Mouse (Mus musculus): ENCODE data around the gene Hexim1.

Hexim1 gene

GRCm38 (mm10) chr11:103118866-103119265 lies 2.8 kb downstream of the Hexim1 start:
- DNase-seq = peak in 1 of 2 experiments; percentile 17

DNA sequence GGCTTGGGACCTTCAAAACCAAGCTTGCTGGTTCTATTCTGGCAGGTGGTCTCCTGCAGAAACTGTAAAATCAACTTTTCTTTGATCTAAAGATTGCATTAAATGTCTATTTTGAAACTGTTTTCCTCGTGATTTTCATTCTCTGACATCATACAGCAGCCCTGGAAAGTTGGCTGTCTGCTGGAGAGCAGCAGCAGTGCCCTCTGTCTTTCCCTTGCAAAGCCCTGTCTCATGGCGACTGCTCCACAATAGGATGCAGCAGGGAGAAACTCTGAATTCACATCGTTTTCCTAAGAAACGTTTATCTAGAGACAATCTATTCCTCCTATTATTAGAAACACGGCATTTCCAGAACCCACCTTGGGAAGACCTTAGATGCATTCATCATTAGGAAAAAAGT lies 3.6 kb downstream of the Hexim1 start:
- peak in 1 of 2 experiments; percentile 32 for DNase-seq

DNA sequence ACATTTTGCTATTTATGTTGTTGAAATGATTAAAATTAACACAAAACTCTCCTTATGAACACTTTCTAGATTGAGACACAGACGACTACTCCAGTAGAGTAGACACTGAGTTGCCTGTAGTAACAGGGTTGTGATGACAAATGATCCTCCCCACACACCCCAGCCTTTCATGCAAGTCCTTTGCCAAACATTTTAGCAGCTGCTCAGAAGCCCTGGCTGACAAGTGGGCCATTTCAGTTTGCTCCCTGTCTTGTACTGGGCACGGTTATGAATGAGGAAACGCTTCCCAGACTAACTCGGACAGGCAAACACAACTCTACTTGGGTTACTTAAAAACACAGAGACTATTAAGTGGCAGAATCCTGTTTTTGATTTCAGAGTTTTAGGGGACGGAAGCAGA lies 4.3 kb downstream of the Hexim1 start:
- peak in 1 of 2 experiments; percentile 6 for DNase-seq

DNA sequence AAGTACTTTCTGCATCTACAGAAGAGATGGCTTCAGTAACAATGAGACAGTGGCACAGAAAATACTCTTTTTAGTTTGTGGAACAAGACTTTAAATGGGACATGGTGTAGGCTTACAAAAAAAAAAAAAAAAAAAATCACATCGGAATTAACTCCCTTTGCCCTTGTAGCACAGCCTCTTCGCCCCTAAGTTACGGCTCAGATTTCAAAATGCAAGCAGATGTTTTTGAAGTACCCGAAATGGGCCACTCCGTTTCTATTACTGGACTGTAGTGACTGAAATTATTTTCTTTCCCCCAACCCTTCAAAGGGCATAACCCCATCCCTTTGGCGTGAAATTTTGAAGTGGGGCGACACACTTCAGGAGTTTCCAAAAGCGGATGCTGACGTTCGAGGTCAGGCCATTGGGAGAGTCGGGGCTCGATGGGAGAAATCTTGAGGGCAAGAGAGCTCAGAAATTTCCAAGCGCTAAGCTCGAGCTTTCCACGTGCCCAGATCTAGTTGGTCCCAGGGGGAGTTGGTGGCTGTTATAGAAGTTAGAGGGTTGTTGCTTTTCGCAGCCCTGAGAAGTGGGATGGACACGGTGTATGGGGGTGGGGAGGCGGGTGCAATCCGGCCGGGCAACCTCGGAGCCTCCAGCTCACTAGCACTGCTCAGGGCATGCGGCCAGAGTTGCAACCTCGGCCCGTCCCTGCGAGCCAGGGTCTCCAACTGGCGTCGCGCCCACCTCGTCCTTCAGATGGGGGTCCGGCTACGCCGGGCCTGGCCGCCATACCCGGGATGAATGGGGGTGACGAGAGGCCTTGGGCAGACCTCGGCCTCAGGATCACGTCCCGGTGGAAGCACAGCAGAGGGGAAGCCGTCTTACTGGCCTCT lies 15.9 kb downstream of the Hexim1 start, which contains the start of gene Hexim2:
Hexim2 (plus strand) TSS at position 729 of the 875 bp plus-strand sequence.
- DNase-seq = peak; percentile 85 to 90

DNA sequence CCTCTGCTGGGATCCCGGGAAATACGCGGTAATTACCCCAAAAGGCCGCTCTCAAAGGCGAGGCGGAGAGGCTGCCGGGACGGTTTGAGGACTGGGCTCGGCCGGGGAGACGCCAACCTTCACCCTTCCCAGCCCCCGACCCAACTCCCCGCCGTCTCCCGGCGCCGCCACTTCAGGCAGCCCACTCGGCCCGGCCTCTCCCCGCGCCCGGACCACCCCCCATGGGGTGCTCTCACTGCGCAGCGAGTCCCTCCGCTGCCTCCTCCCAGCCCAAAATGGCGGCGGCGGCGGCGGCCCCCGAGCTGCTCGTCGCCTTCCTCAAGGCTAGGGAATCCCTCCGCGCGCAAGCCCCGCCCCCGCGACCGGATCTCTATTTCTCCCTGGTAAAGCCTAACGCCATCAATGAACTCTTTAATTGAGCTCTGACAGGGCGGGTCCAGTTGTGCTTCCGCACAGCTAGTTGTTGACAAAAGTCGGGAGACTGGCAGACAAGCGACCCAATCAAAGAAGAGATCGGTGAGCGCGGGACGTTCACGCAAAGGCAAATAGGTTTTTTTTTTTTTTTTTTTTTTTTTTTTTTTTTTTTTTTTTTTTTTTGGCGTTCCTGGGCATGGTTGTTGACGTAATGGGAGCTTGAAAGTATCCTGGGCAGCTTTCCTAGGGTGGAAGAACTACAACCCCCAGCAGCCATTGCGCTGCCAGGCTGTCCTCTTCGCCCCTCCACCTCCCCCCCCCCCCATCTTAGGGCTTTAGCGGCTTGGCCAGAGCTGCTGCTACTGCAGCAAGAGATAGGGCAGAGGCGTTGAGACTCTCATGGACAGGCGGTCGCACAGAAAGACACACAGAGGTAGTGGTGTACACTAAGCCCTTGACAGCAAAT lies 16.8 kb downstream of the Hexim1 start:
- DNase-seq = peak; percentile 100

DNA sequence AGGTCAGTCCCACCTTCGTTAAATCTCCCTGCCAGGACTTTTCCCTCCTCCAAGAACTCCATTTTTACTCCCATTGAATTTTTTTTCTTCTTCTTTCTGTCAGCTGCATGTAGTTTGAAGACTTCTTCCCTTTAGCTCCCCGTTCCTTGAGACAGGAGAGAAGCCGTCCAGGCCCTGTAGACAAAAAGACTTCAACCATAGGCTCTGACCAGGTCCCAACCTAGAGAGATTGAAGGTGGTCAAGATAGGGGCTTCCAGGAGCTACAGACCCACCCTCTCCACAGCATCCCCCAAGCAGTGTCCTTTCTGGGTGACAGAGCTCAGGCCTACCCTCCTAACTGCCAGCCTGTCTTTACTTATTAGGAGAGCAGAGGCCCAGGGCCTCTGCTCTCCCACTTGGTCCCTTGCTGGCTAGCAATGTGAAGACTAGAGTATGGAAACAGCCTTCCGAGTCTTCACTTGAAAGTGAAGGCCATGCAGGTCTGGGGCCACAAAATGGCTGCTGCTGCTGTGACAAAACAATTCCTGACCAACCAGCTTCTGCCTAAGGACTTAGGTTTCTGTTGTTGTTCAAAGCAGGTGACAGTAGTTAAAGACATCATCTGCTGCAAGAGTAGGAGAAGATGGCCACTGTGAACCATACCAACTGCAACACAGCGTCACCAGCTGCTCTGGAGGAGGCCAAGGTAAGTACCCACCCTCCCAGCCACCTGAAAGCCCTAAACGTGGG lies 17.6 kb downstream of the Hexim1 start:
- peak in 1 of 2 experiments; percentile 27 for DNase-seq

DNA sequence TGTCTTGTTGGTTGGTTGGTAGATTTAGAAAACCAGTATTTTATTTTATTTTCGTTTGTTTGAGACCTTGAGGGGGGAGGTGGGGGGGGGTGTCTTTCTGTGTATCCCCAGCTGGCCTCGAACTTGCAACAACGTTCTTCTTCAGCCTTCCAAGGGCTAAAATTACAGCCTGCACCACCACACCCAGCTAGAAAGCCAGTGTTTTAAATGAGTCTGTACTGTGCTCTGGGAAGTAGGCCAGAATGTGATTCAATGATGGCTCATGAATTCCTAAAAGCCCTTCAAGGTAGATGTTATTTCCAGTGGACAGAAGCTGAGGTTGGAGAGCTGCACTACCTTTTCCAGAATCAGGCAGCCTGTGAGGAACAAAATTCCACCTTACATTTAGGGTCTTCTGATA lies 18.2 kb downstream of the Hexim1 start:
- DNase-seq = no peak

- DNase-seq = no peak
Observed at GRCm38 (mm10) chr11:103136039-103136577, 20.1 kb downstream of the Hexim1 start.

- DNase-seq = no peak
Observed at GRCm38 (mm10) chr11:103139951-103140762, 24.1 kb downstream of the Hexim1 start.

GRCm38 (mm10) chr11:103140763-103141100 lies 24.7 kb downstream of the Hexim1 start:
- no peak for DNase-seq

DNA sequence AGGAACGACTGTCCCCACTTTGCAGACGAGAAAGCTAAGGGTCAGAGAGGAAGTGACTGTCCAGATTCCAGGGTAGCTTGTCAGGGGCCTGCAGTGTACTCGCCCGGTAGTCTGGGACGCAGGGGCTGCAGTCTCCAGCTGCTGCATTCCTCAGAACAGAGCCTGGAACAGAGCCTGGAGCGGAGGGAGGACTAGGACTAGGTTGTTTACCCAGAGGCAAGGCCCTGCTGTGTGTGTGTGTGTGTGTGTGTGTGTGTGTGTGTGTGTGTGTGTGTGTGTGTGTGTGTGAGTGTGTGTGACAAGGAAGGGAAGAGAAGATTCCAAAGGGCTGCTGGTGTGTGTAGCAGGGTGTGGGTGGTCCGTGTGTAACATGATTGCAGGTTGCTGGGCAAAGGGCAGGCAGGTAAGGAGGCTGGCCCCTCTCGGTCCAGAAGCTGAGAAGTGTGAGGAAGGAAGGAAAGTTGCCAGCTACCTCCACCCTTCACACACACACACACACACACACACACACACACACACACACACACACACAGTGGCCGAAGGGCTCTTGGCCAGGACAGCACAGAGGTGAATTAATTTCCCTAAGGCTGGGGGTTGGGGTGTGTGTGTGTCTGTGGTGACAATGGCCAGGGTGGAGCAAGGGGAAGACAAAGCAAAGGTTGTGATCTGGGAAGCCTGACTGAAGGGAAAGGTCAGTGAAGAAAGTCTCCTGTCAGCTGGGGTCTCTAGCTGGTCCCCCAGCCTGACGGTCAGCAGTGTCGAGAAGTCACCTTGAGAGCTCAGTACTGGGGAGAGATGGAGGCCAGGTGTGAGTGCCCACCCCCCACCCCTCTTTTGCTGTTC lies 25.3 kb downstream of the Hexim1 start:
- peak in 1 of 2 experiments; percentile 28 for DNase-seq

DNA sequence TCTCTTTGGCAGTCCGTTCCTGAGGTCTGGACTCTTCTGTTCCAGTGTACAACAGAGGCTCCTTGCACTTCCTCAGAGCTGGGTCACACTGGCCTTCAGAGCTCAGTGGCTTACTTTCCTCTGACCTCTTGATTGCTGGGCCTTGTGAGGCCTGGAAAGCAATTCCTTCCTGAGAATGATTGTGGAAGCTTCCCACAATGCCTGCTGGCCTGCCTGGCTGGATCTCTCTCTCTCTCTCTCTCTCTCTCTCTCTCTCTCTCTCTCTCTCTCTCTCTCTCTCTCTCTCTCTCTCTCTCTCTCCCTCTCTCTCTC lies 25.9 kb downstream of the Hexim1 start:
- DNase-seq = peak in 1 of 2 experiments; percentile 33

GRCm38 (mm10) chr11:103142441-103143182 lies 26.6 kb downstream of the Hexim1 start:
- peak; percentile 88 for DNase-seq

DNA sequence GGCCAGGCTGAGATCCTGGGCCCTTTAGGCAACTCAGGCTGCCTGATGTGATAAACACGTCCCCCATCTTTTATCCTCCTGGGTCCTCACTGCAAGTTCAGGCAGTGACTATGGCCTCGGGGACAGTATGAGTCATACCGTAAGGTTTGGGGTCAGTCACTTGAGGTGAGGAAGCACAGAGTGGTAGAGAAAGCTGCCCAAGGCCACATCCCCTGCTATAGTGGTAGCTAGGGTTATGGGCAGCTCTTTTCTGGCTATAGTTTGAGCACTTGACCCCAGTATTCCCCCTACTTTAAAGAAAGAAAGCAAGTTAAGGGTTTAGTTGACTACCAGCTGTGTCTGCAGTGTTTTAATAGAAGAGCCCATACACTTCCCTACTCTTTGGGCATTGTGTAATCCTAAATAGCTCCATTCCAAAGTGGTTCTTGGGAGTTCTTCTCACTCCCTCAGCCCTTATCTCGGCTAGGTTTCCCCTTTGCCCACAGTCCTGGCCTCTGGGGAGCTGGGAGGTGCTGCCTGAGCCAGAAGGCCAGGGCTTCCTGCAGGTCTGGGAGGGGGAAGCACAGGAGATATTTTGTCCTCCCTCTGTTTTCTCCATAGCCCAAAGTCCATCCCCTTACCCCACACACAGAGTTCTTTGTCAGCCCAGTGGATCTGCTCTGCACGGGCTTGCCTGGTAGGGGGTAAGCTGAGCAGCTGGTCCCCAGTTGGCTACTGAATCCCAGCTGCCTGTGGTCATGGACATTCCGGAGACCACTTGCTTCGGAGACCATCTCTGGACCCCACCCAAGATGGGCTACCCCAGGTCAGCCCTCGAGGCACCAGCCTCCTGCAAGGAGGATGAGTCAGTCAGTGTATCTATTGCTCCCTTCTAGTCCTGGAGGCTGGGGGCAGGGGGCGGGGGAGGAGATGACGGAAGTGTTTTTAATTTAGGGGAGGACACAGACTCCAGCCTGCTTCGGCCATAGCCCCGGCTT lies 28.6 kb downstream of the Hexim1 start:
- DNase-seq = no peak

DNA sequence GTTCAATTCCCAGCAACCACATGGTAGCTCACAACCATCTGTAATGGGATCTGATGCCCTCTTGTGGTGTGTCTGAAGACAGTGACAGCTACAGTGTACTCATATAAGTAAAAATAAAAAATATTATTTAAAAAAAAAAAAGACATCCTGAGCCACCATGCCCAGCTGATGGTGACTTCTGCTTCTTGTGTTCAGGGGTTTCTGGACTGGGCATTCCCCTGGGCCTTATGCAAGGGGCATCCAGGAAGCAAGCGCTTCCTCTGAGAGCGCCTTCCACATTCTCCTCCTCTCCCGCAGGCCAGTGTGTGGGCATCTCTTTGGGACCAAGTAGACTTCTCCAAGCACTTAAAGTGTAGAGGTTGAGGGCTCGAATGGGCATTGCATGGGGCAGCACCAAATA lies 30.4 kb downstream of the Hexim1 start:
- DNase-seq = no peak

DNA sequence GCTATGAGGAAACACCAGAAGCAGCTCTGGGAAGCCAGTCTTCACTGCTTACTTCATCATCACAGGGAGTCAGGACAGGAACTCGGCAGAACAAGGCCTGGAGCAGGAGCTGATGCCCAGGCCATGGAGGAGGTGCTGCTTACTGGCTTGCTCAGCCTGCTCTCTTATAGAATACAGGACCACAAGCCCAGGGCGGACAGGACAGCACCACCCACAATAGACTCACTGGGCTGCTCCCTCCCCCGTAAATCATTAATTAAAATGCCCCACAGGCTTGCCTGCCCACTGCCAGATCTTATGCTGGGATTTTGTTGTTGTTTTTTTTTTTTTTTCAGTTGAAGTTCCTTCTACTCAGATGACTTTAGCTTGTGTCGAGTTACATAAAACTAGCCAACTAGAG lies 31.7 kb downstream of the Hexim1 start:
- DNase-seq = no peak

DNA sequence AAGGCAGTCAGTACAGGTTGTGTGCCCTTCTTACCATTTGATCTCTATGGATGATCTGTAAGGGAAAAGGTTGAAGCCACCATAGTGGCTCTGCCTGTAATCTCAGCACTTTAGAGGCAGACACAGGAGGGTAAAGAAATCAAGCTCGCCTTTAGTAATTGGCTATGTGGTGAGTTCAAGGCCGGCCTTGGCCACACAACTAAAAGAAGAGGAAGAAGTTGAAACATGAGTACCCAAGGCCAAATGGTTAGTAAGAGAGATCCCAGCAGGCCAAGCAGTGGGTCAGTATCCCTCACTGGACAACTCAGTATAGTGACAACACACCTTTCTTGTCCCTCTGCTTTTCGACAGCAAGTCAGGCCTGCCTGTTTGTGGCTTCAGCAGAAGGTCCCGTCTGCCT lies 33.7 kb downstream of the Hexim1 start:
- DNase-seq = no peak

GRCm38 (mm10) chr11:103158621-103159478 lies 42.8 kb downstream of the Hexim1 start:
- DNase-seq = peak; percentile 99 to 100

Data from cerebellum, postnatal 14 days (tissue).